Mouse (Mus musculus): ENCODE results near the gene Inpp4b. TPM values are rescaled to one million over a fixed set of nuclear protein-coding genes. Genes with fewer than 3 reads are reported as not detected.

The Inpp4b gene
- polyA plus RNA-seq, 1 experiment from 2014 or later: 6.2 TPM

GRCm38 (mm10) chr8:81888843-81889242, 546.5 kb downstream of the Inpp4b start:
- DNase-seq (ENCODE audit: low spot score) (no peak), ATAC-seq (replicated peaks; ENCODE audit: low FRiP score, low TSS enrichment, low read depth) (no peak)
- no peak overlapping the region for H3K4me2 ChIP-seq (ENCODE audit: low read length)
- no peak overlapping the region for H3K4me3 ChIP-seq (ENCODE audit: low read depth, low read length)
- H3K9ac ChIP-seq (ENCODE audit: low read length): no peak overlapping the region
- no peaks in the 10 kb centered on the region for H3K9me3 ChIP-seq (ENCODE audit: control insufficient read depth, low read length)
- no peaks in the 10 kb centered on the region for H3K27me3 ChIP-seq (replicated peaks; ENCODE audit: control insufficient read depth, insufficient read depth, low read length)
- H3K36me3 ChIP-seq (ENCODE audit: control insufficient read depth, insufficient read depth, low read length): no peaks in the 10 kb centered on the region
- no peak overlapping the region for H3K27ac ChIP-seq (ENCODE audit: low read depth)
- no peaks in the 10 kb centered on the region for H3K4me1 ChIP-seq (replicated peaks; ENCODE audit: control insufficient read depth, insufficient read depth, low read length)

- Histone ChIP-seq H3K9ac (ENCODE audit: low read length) (no peak overlapping the region), H3K27ac (ENCODE audit: low read depth) (no peak overlapping the region), H3K4me2 (ENCODE audit: low read length) (no peak overlapping the region), H3K4me3 (ENCODE audit: low read depth, low read length) (no peak overlapping the region), H3K9me3 (ENCODE audit: control insufficient read depth, low read length) (no peaks in the 10 kb centered on the region), H3K4me1 (replicated peaks; ENCODE audit: control insufficient read depth, insufficient read depth, low read length) (no peaks in the 10 kb centered on the region), H3K36me3 (ENCODE audit: control insufficient read depth, insufficient read depth, low read length) (no peaks in the 10 kb centered on the region), H3K27me3 (replicated peaks; ENCODE audit: control insufficient read depth, insufficient read depth, low read length) (no peaks in the 10 kb centered on the region)
- 100% methylated on average over 1 of the region's 1 CpGs for WGBS
- ATAC-seq (replicated peaks; ENCODE audit: low FRiP score, low TSS enrichment, low read depth): no peak
- DNase-seq (ENCODE audit: low spot score): no peak
Measured at GRCm38 (mm10) chr8:81893292-81893691, 550.9 kb downstream of the Inpp4b start.

GRCm38 (mm10) chr8:81946812-81947211, 604.5 kb downstream of the Inpp4b start:
- no peaks in the 10 kb centered on the region for H3K36me3 ChIP-seq (ENCODE audit: control insufficient read depth, insufficient read depth, low read length)
- no peak overlapping the region for H3K27ac ChIP-seq (ENCODE audit: low read depth)
- no peaks in the 10 kb centered on the region for H3K9me3 ChIP-seq (ENCODE audit: control insufficient read depth, low read length)
- H3K9ac ChIP-seq (ENCODE audit: low read length): no peak overlapping the region
- no peaks in the 10 kb centered on the region for H3K27me3 ChIP-seq (replicated peaks; ENCODE audit: control insufficient read depth, insufficient read depth, low read length)
- H3K4me2 ChIP-seq (ENCODE audit: low read length): no peak overlapping the region
- no peaks in the 10 kb centered on the region for H3K4me1 ChIP-seq (replicated peaks; ENCODE audit: control insufficient read depth, insufficient read depth, low read length)
- DNase-seq (ENCODE audit: low spot score): no peak
- no peak overlapping the region for H3K4me3 ChIP-seq (ENCODE audit: low read depth, low read length)
- no peak for ATAC-seq (replicated peaks; ENCODE audit: low FRiP score, low TSS enrichment, low read depth)
- 91% methylated on average over 5 of the region's 5 CpGs for WGBS

GRCm38 (mm10) chr8:81953101-81953500, 610.7 kb downstream of the Inpp4b start:
- 84% methylated on average over 2 of the region's 2 CpGs for WGBS
- H3K4me3 ChIP-seq (ENCODE audit: low read depth, low read length): no peak overlapping the region
- no peaks in the 10 kb centered on the region for H3K4me1 ChIP-seq (replicated peaks; ENCODE audit: control insufficient read depth, insufficient read depth, low read length)

GRCm38 (mm10) chr8:81985128-81985665, 642.8 kb downstream of the Inpp4b start:
- DNase-seq (ENCODE audit: low spot score) (no peak), ATAC-seq (replicated peaks; ENCODE audit: low FRiP score, low TSS enrichment, low read depth) (no peak)
- H3K4me2 ChIP-seq (ENCODE audit: low read length): no peak overlapping the region
- no peaks in the 10 kb centered on the region for H3K4me1 ChIP-seq (replicated peaks; ENCODE audit: control insufficient read depth, insufficient read depth, low read length)
- no peak overlapping the region for H3K27ac ChIP-seq (ENCODE audit: low read depth)
- no peaks in the 10 kb centered on the region for H3K27me3 ChIP-seq (replicated peaks; ENCODE audit: control insufficient read depth, insufficient read depth, low read length)
- 62% methylated on average over 8 of the region's 8 CpGs for WGBS
- no peak overlapping the region for H3K4me3 ChIP-seq (ENCODE audit: low read depth, low read length)
- no peaks in the 10 kb centered on the region for H3K36me3 ChIP-seq (ENCODE audit: control insufficient read depth, insufficient read depth, low read length)
- H3K9ac ChIP-seq (ENCODE audit: low read length): no peak overlapping the region
- no peaks in the 10 kb centered on the region for H3K9me3 ChIP-seq (ENCODE audit: control insufficient read depth, low read length)

More at GRCm38 (mm10) chr8:81953101-81953500, 610.7 kb downstream of the Inpp4b start:
- Histone ChIP-seq H3K27ac (ENCODE audit: low read depth) (no peak overlapping the region), H3K9me3 (ENCODE audit: control insufficient read depth, low read length) (no peaks in the 10 kb centered on the region), H3K36me3 (ENCODE audit: control insufficient read depth, insufficient read depth, low read length) (no peaks in the 10 kb centered on the region), H3K9ac (ENCODE audit: low read length) (no peak overlapping the region), H3K27me3 (replicated peaks; ENCODE audit: control insufficient read depth, insufficient read depth, low read length) (no peaks in the 10 kb centered on the region), H3K4me2 (ENCODE audit: low read length) (no peak overlapping the region)
- no peak for DNase-seq (ENCODE audit: low spot score)
- ATAC-seq (replicated peaks; ENCODE audit: low FRiP score, low TSS enrichment, low read depth): no peak

- no peaks in the 10 kb centered on the region for H3K9me3 ChIP-seq (ENCODE audit: control insufficient read depth, low read length)
- H3K4me2 ChIP-seq (ENCODE audit: low read length): no peak overlapping the region
- ATAC-seq (replicated peaks; ENCODE audit: low FRiP score, low TSS enrichment, low read depth): no peak
- no peaks in the 10 kb centered on the region for H3K27me3 ChIP-seq (replicated peaks; ENCODE audit: control insufficient read depth, insufficient read depth, low read length)
- no peaks in the 10 kb centered on the region for H3K4me1 ChIP-seq (replicated peaks; ENCODE audit: control insufficient read depth, insufficient read depth, low read length)
- H3K27ac ChIP-seq (ENCODE audit: low read depth): no peak overlapping the region
- no peak overlapping the region for H3K4me3 ChIP-seq (ENCODE audit: low read depth, low read length)
- H3K9ac ChIP-seq (ENCODE audit: low read length): no peak overlapping the region
- no peak for DNase-seq (ENCODE audit: low spot score)
- WGBS: 90% methylated on average over 3 of the region's 3 CpGs
- no peaks in the 10 kb centered on the region for H3K36me3 ChIP-seq (ENCODE audit: control insufficient read depth, insufficient read depth, low read length)
Measured at GRCm38 (mm10) chr8:81992966-81993365, 650.6 kb downstream of the Inpp4b start.

GRCm38 (mm10) chr8:81996239-81996638, 653.9 kb downstream of the Inpp4b start:
- no peaks in the 10 kb centered on the region for H3K36me3 ChIP-seq (ENCODE audit: control insufficient read depth, insufficient read depth, low read length)
- H3K9me3 ChIP-seq (ENCODE audit: control insufficient read depth, low read length): no peaks in the 10 kb centered on the region
- H3K9ac ChIP-seq (ENCODE audit: low read length): no peak overlapping the region
- no peaks in the 10 kb centered on the region for H3K4me1 ChIP-seq (replicated peaks; ENCODE audit: control insufficient read depth, insufficient read depth, low read length)
- ATAC-seq (replicated peaks; ENCODE audit: low FRiP score, low TSS enrichment, low read depth) (no peak), DNase-seq (ENCODE audit: low spot score) (no peak)
- no peak overlapping the region for H3K4me2 ChIP-seq (ENCODE audit: low read length)
- H3K27me3 ChIP-seq (replicated peaks; ENCODE audit: control insufficient read depth, insufficient read depth, low read length): no peaks in the 10 kb centered on the region
- H3K4me3 ChIP-seq (ENCODE audit: low read depth, low read length): no peak overlapping the region
- WGBS: 39% methylated on average over 3 of the region's 3 CpGs
- H3K27ac ChIP-seq (ENCODE audit: low read depth): no peak overlapping the region

- no peak overlapping the region for H3K4me3 ChIP-seq (ENCODE audit: low read depth, low read length)
- H3K36me3 ChIP-seq (ENCODE audit: control insufficient read depth, insufficient read depth, low read length): no peaks in the 10 kb centered on the region
- no peaks in the 10 kb centered on the region for H3K9me3 ChIP-seq (ENCODE audit: control insufficient read depth, low read length)
- WGBS: 45% methylated on average over 1 of the region's 1 CpGs
- H3K4me2 ChIP-seq (ENCODE audit: low read length): no peak overlapping the region
- peak overlapping the region; percentile 8; the same call in 1 of the 2 replicates for H3K27ac ChIP-seq (ENCODE audit: low read depth)
- no peak overlapping the region for H3K9ac ChIP-seq (ENCODE audit: low read length)
- ATAC-seq (replicated peaks; ENCODE audit: low FRiP score, low TSS enrichment, low read depth) (no peak), DNase-seq (ENCODE audit: low spot score) (no peak)
- H3K27me3 ChIP-seq (replicated peaks; ENCODE audit: control insufficient read depth, insufficient read depth, low read length): no peaks in the 10 kb centered on the region
- H3K4me1 ChIP-seq (replicated peaks; ENCODE audit: control insufficient read depth, insufficient read depth, low read length): no peaks in the 10 kb centered on the region
Measured at GRCm38 (mm10) chr8:81996823-81997222, 654.5 kb downstream of the Inpp4b start.

GRCm38 (mm10) chr8:82004158-82004557, 661.8 kb downstream of the Inpp4b start:
- H3K27me3 ChIP-seq (replicated peaks; ENCODE audit: control insufficient read depth, insufficient read depth, low read length): no peaks in the 10 kb centered on the region
- ATAC-seq (replicated peaks; ENCODE audit: low FRiP score, low TSS enrichment, low read depth) (no peak), DNase-seq (ENCODE audit: low spot score) (no peak)
- no peak overlapping the region for H3K27ac ChIP-seq (ENCODE audit: low read depth)
- no peak overlapping the region for H3K4me2 ChIP-seq (ENCODE audit: low read length)
- H3K4me3 ChIP-seq (ENCODE audit: low read depth, low read length): no peak overlapping the region
- 91% methylated on average over 4 of the region's 4 CpGs for WGBS
- H3K4me1 ChIP-seq (replicated peaks; ENCODE audit: control insufficient read depth, insufficient read depth, low read length): 0 out of 2 replicates have a peak, but pooled peaks cover 3% of the 10 kb centered on the region
- no peaks in the 10 kb centered on the region for H3K36me3 ChIP-seq (ENCODE audit: control insufficient read depth, insufficient read depth, low read length)
- H3K9ac ChIP-seq (ENCODE audit: low read length): no peak overlapping the region
- H3K9me3 ChIP-seq (ENCODE audit: control insufficient read depth, low read length): no peaks in the 10 kb centered on the region

Data from intestine, embryonic 14.5 days (tissue).